Mouse (Mus musculus): ENCODE results near the gene Tdrkh. TPM values are rescaled to one million over a fixed set of nuclear protein-coding genes. Genes with fewer than 3 reads are reported as not detected.

Tdrkh gene
- total and polyA plus RNA-seq, 3 experiments: not detected

- Histone ChIP-seq H3K4me1 (ENCODE audit: control insufficient read depth in 1 of 2, insufficient read depth in 2 of 2) (peaks cover 0 to 9% of the 10 kb centered on the region in 2 experiments; a peak in 2 of 4 replicates), H3K4me3 (replicated peaks in 1 of 3; ENCODE audit: low read depth in 2 of 3, low read length in 2 of 3, poor library complexity in 1 of 3) (no peak overlapping the region), H3K9me3 (replicated peaks; ENCODE audit: low read length) (peaks cover 3% of the 10 kb centered on the region), H3K27ac (ENCODE audit: insufficient read depth, low read depth) (no peak overlapping the region), H3K9ac (ENCODE audit: insufficient read depth, low read depth) (no peak overlapping the region), H3K27me3 (replicated peaks) (no peaks in the 10 kb centered on the region), H3K79me2 (replicated peaks; ENCODE audit: control insufficient read depth, extremely low read depth, insufficient read depth, poor library complexity, severe bottlenecking) (no peaks in the 10 kb centered on the region), H3K4me2 (ENCODE audit: insufficient read depth, low read depth, poor library complexity, severe bottlenecking) (no peak overlapping the region), H3K36me3 (replicated peaks in 1 of 2; ENCODE audit: control insufficient read depth in 1 of 2, insufficient read depth in 1 of 2, low read length in 1 of 2) (no peaks in the 10 kb centered on the region)
- in situ Hi-C loops (cut with MboI; ENCODE audit: low pct_ligation_motif_present, low pct_unique_long_range_greater_than_20kb, low sequenced_read_pairs) (loop anchor here (25.0 kb wide), 1 partner anchor 152 kb away; no protein-coding TSS in a partner anchor), dilution Hi-C loops (cut with MboI; ENCODE audit: extremely low pct_ligation_motif_present, extremely low pct_unique_long_range_greater_than_20kb, low sequenced_read_pairs) (no loop called here)
- TF ChIP-seq NRF1 (IDR thresholded peaks at IDR 0.05; ENCODE audit: low read depth, low read length) (no peak), CHD1 (IDR thresholded peaks at IDR 0.05; ENCODE audit: low read depth, low read length) (no peak), MXI1 (IDR thresholded peaks at IDR 0.05; ENCODE audit: low read depth, low read length) (no peak), MAX (IDR thresholded peaks at IDR 0.05; ENCODE audit: low read length) (no peak), E2F4 (IDR thresholded peaks at IDR 0.05; ENCODE audit: insufficient replicate concordance, low read depth, low read length) (no peak), GABPA (IDR thresholded peaks at IDR 0.05; ENCODE audit: insufficient replicate concordance, low read depth, low read length) (no peak), ZNF384 (IDR thresholded peaks at IDR 0.05; ENCODE audit: low read depth, low read length) (no peak), MAFK (IDR thresholded peaks at IDR 0.05; ENCODE audit: insufficient replicate concordance, low read length) (no peak), SIN3A (IDR thresholded peaks at IDR 0.05; ENCODE audit: low read length) (no peak), ZMIZ1 (IDR thresholded peaks at IDR 0.05; ENCODE audit: low read depth, low read length) (no peak), MEF2A (IDR thresholded peaks at IDR 0.05; ENCODE audit: borderline replicate concordance, low read depth, low read length) (no peak), SMC3 (IDR thresholded peaks at IDR 0.05; ENCODE audit: low read depth, low read length) (no peak)
- DNase-seq (ENCODE audit: extremely low read depth): no peak
Observed at GRCm38 (mm10) chr3:94459834-94460233, 46.8 kb downstream of the Tdrkh start.

GRCm38 (mm10) chr3:94463926-94464578 lies 51.0 kb downstream of the Tdrkh start:
- dilution Hi-C loops (cut with MboI; ENCODE audit: extremely low pct_ligation_motif_present, extremely low pct_unique_long_range_greater_than_20kb, low sequenced_read_pairs) (no loop called here), in situ Hi-C loops (cut with MboI; ENCODE audit: low pct_ligation_motif_present, low pct_unique_long_range_greater_than_20kb, low sequenced_read_pairs) (loop anchor here (25.0 kb wide), 1 partner anchor 148 kb away; no protein-coding TSS in a partner anchor)
- Histone ChIP-seq H3K4me2 (ENCODE audit: insufficient read depth, low read depth, poor library complexity, severe bottlenecking) (no peak overlapping the region), H3K9me3 (replicated peaks; ENCODE audit: low read length) (no peaks in the 10 kb centered on the region), H3K36me3 (replicated peaks in 1 of 2; ENCODE audit: control insufficient read depth in 1 of 2, insufficient read depth in 1 of 2, low read length in 1 of 2) (no peaks in the 10 kb centered on the region), H3K9ac (ENCODE audit: insufficient read depth, low read depth) (no peak overlapping the region), H3K27ac (ENCODE audit: insufficient read depth, low read depth) (no peak overlapping the region), H3K27me3 (replicated peaks) (no peaks in the 10 kb centered on the region), H3K4me1 (ENCODE audit: control insufficient read depth in 1 of 2, insufficient read depth in 2 of 2) (0 out of 4 replicates have a peak, but pooled peaks cover 2 to 3% of the 10 kb centered on the region in 2 experiments), H3K4me3 (replicated peaks in 1 of 3; ENCODE audit: low read depth in 2 of 3, low read length in 2 of 3, poor library complexity in 1 of 3) (no peak overlapping the region), H3K79me2 (replicated peaks; ENCODE audit: control insufficient read depth, extremely low read depth, insufficient read depth, poor library complexity, severe bottlenecking) (no peaks in the 10 kb centered on the region)
- DNase-seq (ENCODE audit: extremely low read depth): no peak
- TF ChIP-seq USF2 (conservative IDR thresholded peaks at IDR 0.05; ENCODE audit: low read depth, low read length) (no peak), POLR2A (IDR thresholded peaks at IDR 0.05; ENCODE audit: low read depth, low read length) (no peak), ETS1 (conservative IDR thresholded peaks at IDR 0.05; ENCODE audit: low read depth, low read length) (no peak), EP300 (IDR thresholded peaks at IDR 0.05; ENCODE audit: low read length) (no peak), MEF2A (IDR thresholded peaks at IDR 0.05; ENCODE audit: borderline replicate concordance, low read depth, low read length) (no peak), ELF1 (IDR thresholded peaks at IDR 0.05; ENCODE audit: low read depth, low read length) (no peak), NELFE (IDR thresholded peaks at IDR 0.05; ENCODE audit: low read depth, low read length) (no peak), GABPA (IDR thresholded peaks at IDR 0.05; ENCODE audit: insufficient replicate concordance, low read depth, low read length) (no peak), MAFK (IDR thresholded peaks at IDR 0.05; ENCODE audit: insufficient replicate concordance, low read length) (no peak), HCFC1 (IDR thresholded peaks at IDR 0.05; ENCODE audit: low read depth, low read length) (no peak), RCOR1 (conservative IDR thresholded peaks at IDR 0.05; ENCODE audit: low read depth, low read length) (no peak), SMC3 (IDR thresholded peaks at IDR 0.05; ENCODE audit: low read depth, low read length) (no peak), MYC (IDR thresholded peaks at IDR 0.05; ENCODE audit: low read depth, low read length) (no peak)
